Mouse (Mus musculus) ES-Bruce4 (cell line): Measurements from ENCODE around the gene Aunip. TPM values are rescaled to one million over a fixed set of nuclear protein-coding genes. Genes with fewer than 3 reads are reported as not detected.
A peak's percentile ranks its signal among the peaks of the same experiment; 100 is the strongest.
"Not testable (repeated sequence)": the region's sequence is repeated elsewhere in the genome, so short reads cannot be mapped to it uniquely, and the experiment has no call there.

ENCODE experiments used
- H3K27ac ChIP-seq: 2 replicates; pipeline ENCODE4 v1.5.1; 2012; ENCODE audit warnings: low read length, inconsistent platforms; ENCODE audit not compliant: insufficient read depth
- H3K27me3 ChIP-seq: 2 replicates; pipeline ENCODE4 v1.6.1; 2012; ENCODE audit warnings: mild to moderate bottlenecking, low read length, inconsistent platforms; ENCODE audit not compliant: control insufficient read depth, poor library complexity, insufficient read depth, severe bottlenecking
- H3K36me3 ChIP-seq: 2 replicates; pipeline ENCODE4 v1.6.1; 2012; ENCODE audit warnings: inconsistent platforms, mild to moderate bottlenecking, low read length, moderate library complexity; ENCODE audit not compliant: control insufficient read depth, poor library complexity, insufficient read depth, severe bottlenecking
- H3K4me1 ChIP-seq: one replicate; pipeline ENCODE4 v1.8.1; 2011; ENCODE audit warnings: low read length; ENCODE audit not compliant: control insufficient read depth, insufficient read depth
- H3K4me3 ChIP-seq: 2 replicates; pipeline ENCODE4 v1.5.1; 2011; ENCODE audit warnings: low read depth, mild to moderate bottlenecking, low read length
- H3K9ac ChIP-seq: 2 replicates; pipeline ENCODE4 v1.6.1; 2012; ENCODE audit warnings: low read depth, mild to moderate bottlenecking, inconsistent platforms; ENCODE audit not compliant: poor library complexity, severe bottlenecking
- H3K9me3 ChIP-seq: replicated peaks from 2 replicates; pipeline ENCODE4 v1.6.1; 2012; ENCODE audit warnings: mild to moderate bottlenecking, low read length, inconsistent platforms; ENCODE audit not compliant: control insufficient read depth, poor library complexity, insufficient read depth, severe bottlenecking
- CTCF ChIP-seq: IDR thresholded peaks from one replicate; pipeline ENCODE4 v1.8.1; 2011; ENCODE audit warnings: low read depth, low read length
- EP300 ChIP-seq: IDR thresholded peaks from 2 replicates; pipeline ENCODE4 v1.6.1; 2011; ENCODE audit warnings: low read depth, low read length; ENCODE audit not compliant: insufficient read depth
- POLR2A ChIP-seq: IDR thresholded peaks from one replicate; pipeline ENCODE4 v1.8.1; 2011; ENCODE audit warnings: low read length; ENCODE audit not compliant: insufficient read depth
- polyA plus RNA-seq: library from polyadenylated mRNA; stranded (reverse); fragments of >200 nt; gene quantifications from 2 replicates; pipeline ENCODE4 v1.2.4, GENCODE M21; 2011; ENCODE audit warnings: low read depth; ENCODE audit not compliant: missing spikeins, insufficient read depth, insufficient read length

Aunip gene
- polyA plus RNA-seq, 1 experiment: 38.3 TPM

- Histone ChIP-seq H3K36me3 (no peaks in the 10 kb centered on the region), H3K9ac (0 out of 2 replicates have a peak overlapping the region, but pooled peaks have one; percentile 12), H3K4me3 (peak overlapping the region; percentile 27; the same call in 1 of the 2 replicates), H3K27me3 (no peaks in the 10 kb centered on the region), H3K9me3 (no peaks in the 10 kb centered on the region), H3K27ac (no peak overlapping the region), H3K4me1 (peaks cover 3% of the 10 kb centered on the region)
- no peak for TF ChIP-seq CTCF
- TF ChIP-seq POLR2A: no peak
- TF ChIP-seq EP300: no peak
Observed at GRCm38 (mm10) chr4:134497223-134497622, 13.6 kb upstream of the Aunip start.

DNA sequence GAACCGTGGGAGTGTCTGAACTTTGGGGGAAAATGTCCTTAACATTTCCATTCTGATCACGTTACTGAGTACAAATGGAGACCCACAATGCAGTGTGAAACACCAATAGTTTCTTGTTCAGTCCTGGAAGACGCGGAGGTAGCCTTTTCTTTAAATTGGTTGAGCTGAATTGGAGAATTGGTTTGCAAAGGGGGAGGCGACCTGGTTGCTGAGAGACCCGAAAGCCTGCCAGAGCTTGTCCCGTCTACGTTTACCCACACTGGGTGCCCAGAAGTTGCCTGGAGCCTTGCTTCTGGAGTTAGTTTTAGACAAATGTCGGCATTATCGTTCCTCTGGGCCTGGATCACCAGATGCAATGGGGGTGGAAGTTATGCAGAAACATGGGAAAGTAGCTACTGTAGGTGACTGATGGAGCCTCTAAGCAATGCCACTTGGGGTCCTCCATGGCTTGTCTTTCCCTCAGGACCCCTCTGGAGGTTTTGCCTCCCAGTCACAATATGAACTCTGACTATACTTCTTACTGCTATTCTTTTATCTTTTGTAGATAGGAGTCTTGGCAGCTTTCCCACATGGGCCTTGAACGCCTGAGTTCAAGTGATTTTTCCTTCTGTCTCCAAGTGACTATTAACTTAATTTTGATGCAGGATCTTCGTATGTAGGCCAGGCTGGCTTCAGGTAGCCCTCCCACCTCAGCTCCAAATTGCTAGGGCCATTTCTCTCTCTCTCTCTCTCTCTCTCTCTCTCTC, 12.6 kb upstream of the Aunip start:
- no peak overlapping the region for H3K4me3 ChIP-seq
- no peak overlapping the region for H3K9ac ChIP-seq
- peaks cover 3% of the 10 kb centered on the region for H3K4me1 ChIP-seq
- H3K9me3 ChIP-seq: no peaks in the 10 kb centered on the region
- H3K36me3 ChIP-seq: no peaks in the 10 kb centered on the region
- no peak overlapping the region for H3K27ac ChIP-seq
- no peaks in the 10 kb centered on the region for H3K27me3 ChIP-seq
- TF ChIP-seq CTCF (no peak), EP300 (no peak), POLR2A (no peak)

GRCm38 (mm10) chr4:134498983-134499382, 11.8 kb upstream of the Aunip start:
- not testable (repeated sequence) for H3K27me3 ChIP-seq, H3K4me3 ChIP-seq, H3K27ac ChIP-seq, H3K9ac ChIP-seq, H3K4me1 ChIP-seq, H3K9me3 ChIP-seq, H3K36me3 ChIP-seq

- no peak overlapping the region for H3K27ac ChIP-seq
- TF ChIP-seq EP300 (no peak), CTCF (no peak), POLR2A (no peak)
- no peaks in the 10 kb centered on the region for H3K36me3 ChIP-seq
- no peaks in the 10 kb centered on the region for H3K9me3 ChIP-seq
- no peak overlapping the region for H3K9ac ChIP-seq
- H3K4me3 ChIP-seq: no peak overlapping the region
- no peaks in the 10 kb centered on the region for H3K4me1 ChIP-seq
- H3K27me3 ChIP-seq: no peaks in the 10 kb centered on the region
Observed at GRCm38 (mm10) chr4:134501095-134501494, 9.7 kb upstream of the Aunip start.

DNA sequence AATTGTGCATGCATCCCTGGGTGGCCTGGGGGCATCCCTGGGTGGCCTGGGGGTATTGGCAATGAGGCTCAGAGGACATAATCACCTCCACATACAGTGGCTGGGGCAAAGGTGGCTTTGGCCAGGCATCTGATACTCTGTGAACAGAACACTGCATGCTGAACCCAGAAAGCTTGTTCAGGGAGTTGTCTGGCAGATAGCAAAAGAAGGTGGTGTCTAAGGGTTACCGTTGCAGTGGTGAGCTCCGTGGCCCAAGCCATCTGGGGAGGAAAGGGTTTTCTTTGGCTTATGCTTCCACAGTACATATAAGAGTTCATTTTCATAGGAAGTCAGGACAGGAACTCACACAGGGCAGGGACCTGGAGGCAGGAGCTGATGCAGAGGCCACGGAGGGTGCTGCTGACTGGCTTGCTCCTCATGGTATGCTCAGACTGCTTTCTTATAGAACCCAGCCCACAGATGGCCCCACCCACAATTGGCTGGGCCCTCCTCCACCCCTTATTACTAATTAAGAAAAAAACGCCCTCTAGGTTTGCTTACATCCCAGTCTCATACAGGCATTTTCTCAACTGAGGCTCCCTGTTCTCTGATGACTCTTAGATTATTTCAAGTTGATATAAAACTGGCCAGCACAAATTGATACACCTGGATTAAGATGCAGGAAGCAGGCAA, 7.0 kb upstream of the Aunip start:
- H3K27me3 ChIP-seq: no peaks in the 10 kb centered on the region
- H3K4me3 ChIP-seq: no peak overlapping the region
- H3K36me3 ChIP-seq: no peaks in the 10 kb centered on the region
- H3K4me1 ChIP-seq: no peaks in the 10 kb centered on the region
- no peaks in the 10 kb centered on the region for H3K9me3 ChIP-seq
- no peak overlapping the region for H3K9ac ChIP-seq
- TF ChIP-seq POLR2A (no peak), CTCF (no peak), EP300 (no peak)
- no peak overlapping the region for H3K27ac ChIP-seq

DNA sequence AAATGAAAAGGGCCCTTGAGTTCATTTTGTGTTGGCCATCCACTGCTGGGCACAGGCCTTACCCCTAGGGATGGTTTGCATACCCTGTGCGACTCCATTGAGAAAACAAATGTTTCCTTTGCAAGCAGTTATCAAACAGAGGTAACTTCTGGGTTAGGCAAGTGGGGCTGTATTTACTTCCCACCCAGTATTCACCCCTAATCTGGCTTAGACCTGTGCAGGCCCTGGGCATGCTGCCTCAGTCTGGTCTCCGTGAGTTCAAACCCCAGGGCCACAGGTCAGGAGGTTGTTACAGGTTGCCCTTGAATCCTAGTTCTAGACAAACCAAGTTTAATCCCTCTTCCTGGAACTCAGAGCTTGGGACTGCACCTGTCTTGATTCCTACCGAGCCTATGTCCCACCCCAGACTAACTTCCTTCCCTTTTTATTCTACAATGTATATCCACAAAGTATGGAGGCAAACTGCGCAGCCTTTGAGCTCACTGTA, 5.5 kb upstream of the Aunip start:
- Histone ChIP-seq H3K27me3 (no peaks in the 10 kb centered on the region), H3K27ac (no peak overlapping the region), H3K4me1 (no peaks in the 10 kb centered on the region), H3K9me3 (no peaks in the 10 kb centered on the region), H3K36me3 (no peaks in the 10 kb centered on the region), H3K9ac (no peak overlapping the region), H3K4me3 (no peak overlapping the region)
- TF ChIP-seq POLR2A (no peak), CTCF (no peak), EP300 (no peak)
